Mouse (Mus musculus) lung, adult 18-20 months (tissue): Measurements from ENCODE around the gene Abcf1.
A peak's percentile ranks its signal among the peaks of the same experiment; 100 is the strongest.

ENCODE experiments used
- DNase-seq, 2 experiments: peaks; one replicate each; pipeline ENCODE4 v3.0.0; 2022; ENCODE audit warnings: mixed read lengths in 2 of 2

Gene Abcf1

GRCm38 (mm10) chr17:35918276-35919059 is 51.1 kb downstream of the Abcf1 start:
- DNase-seq, result no peak

GRCm38 (mm10) chr17:35917463-35918251 is 51.9 kb downstream of the Abcf1 start:
- DNase-seq, result peak; percentile 39 to 50

GRCm38 (mm10) chr17:35917143-35917462 is 52.5 kb downstream of the Abcf1 start:
- DNase-seq, result no peak

- DNase-seq, result peak; percentile 100
Observed at GRCm38 (mm10) chr17:35916297-35917142, 53.0 kb downstream of the Abcf1 start, which contains the start of the genes Mrps18b and Ppp1r10. Gene Mrps18b, minus strand, starts transcription at chr17:35916389. Gene Ppp1r10, plus strand, starts transcription at chr17:35916434.

- no peak for DNase-seq
Observed at GRCm38 (mm10) chr17:35915538-35916296, 53.8 kb downstream of the Abcf1 start.

- DNase-seq, result no peak
Observed at GRCm38 (mm10) chr17:35914975-35915374, 54.6 kb downstream of the Abcf1 start.

- peak; percentile 95 to 97 for DNase-seq
Observed at GRCm38 (mm10) chr17:35909919-35910369, 59.6 kb downstream of the Abcf1 start, which contains the start of gene Atat1. Gene Atat1, minus strand, starts transcription at chr17:35910075.

- DNase-seq, result no peak
Observed at GRCm38 (mm10) chr17:35909186-35909918, 60.2 kb downstream of the Abcf1 start.

- no peak for DNase-seq
Observed at GRCm38 (mm10) chr17:35907609-35908008, 62.0 kb downstream of the Abcf1 start.
